Mouse (Mus musculus) skeletal muscle tissue, adult 2 months (tissue): ENCODE measurements around the gene Cyp2e1.

ENCODE experiments used
- DNase-seq: peaks from one replicate; pipeline ENCODE4 v3.0.0-alpha.2; 2012; ENCODE audit warnings: low read depth, low spot score

Gene Cyp2e1

GRCm38 (mm10) chr7:140805704-140806103 is 42.2 kb downstream of the Cyp2e1 start:
- no peak for DNase-seq

- no peak for DNase-seq
Observed at GRCm38 (mm10) chr7:140810496-140810895, 47.0 kb downstream of the Cyp2e1 start.

- no peak for DNase-seq
Observed at GRCm38 (mm10) chr7:140811714-140812113, 48.2 kb downstream of the Cyp2e1 start.

GRCm38 (mm10) chr7:140812850-140813249 is 49.3 kb downstream of the Cyp2e1 start:
- DNase-seq, result no peak

- DNase-seq, result no peak
Observed at GRCm38 (mm10) chr7:140820173-140820572, 56.6 kb downstream of the Cyp2e1 start.

GRCm38 (mm10) chr7:140821305-140821652 is 57.7 kb downstream of the Cyp2e1 start:
- DNase-seq, result no peak

GRCm38 (mm10) chr7:140821653-140822329 is 58.3 kb downstream of the Cyp2e1 start, which contains the start of gene Zfp941:
TSS of gene Zfp941 (minus strand) at chr7:140822178.
- DNase-seq, result no peak

- no peak for DNase-seq
Observed at GRCm38 (mm10) chr7:140822731-140823130, 59.2 kb downstream of the Cyp2e1 start.
